Mouse (Mus musculus): Measurements from ENCODE around the gene Mtcl1.

The Mtcl1 gene

GRCm38 (mm10) chr17:66365293-66365642 is 84.3 kb downstream of the Mtcl1 start:
- DNase-seq (ENCODE audit: inconsistent age in 2 of 2, low spot score in 1 of 2) = no peak

GRCm38 (mm10) chr17:66364525-66365292 is 84.8 kb downstream of the Mtcl1 start:
- no peak for DNase-seq (ENCODE audit: inconsistent age in 2 of 2, low spot score in 1 of 2)

DNA sequence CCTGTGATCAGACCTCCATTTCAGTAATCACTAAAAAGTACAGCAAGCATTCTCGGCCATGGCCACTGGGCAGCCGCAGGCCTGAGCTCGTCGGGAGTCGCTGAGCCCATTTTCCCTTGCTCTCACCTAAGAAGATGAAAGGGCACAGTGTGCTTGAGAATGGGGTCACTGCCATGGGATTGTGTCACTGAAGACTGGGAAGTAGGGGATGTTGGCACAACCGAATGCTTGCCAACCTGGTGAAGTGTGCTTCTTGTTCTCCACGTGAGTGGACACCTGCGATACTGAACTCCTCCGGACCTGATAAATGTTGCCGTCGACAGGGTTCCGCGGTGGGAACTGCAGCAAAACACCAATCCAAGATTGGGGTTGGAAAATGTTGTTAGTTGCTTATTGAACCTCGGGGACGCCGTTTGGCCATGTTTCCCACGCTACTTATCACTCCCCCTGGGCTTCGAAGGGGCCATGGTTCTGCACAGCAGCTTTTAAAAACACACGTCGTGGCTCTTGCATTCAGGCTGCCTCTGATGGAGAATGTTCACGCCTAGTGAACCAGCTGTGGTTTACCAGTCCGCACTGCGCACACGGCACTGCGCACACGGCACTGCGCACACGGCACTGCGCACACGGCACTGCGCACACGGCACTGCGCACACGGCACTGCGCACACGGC is 85.6 kb downstream of the Mtcl1 start:
- no peak for DNase-seq (ENCODE audit: inconsistent age in 2 of 2, low spot score in 1 of 2)

- peak in 1 of 2 experiments; percentile 35 for DNase-seq (ENCODE audit: inconsistent age in 2 of 2, low spot score in 1 of 2)
Measured at GRCm38 (mm10) chr17:66362287-66363016, 87.1 kb downstream of the Mtcl1 start.

- DNase-seq (ENCODE audit: inconsistent age in 2 of 2, low spot score in 1 of 2) = no peak
Measured at GRCm38 (mm10) chr17:66358026-66358978, 91.2 kb downstream of the Mtcl1 start.

DNA sequence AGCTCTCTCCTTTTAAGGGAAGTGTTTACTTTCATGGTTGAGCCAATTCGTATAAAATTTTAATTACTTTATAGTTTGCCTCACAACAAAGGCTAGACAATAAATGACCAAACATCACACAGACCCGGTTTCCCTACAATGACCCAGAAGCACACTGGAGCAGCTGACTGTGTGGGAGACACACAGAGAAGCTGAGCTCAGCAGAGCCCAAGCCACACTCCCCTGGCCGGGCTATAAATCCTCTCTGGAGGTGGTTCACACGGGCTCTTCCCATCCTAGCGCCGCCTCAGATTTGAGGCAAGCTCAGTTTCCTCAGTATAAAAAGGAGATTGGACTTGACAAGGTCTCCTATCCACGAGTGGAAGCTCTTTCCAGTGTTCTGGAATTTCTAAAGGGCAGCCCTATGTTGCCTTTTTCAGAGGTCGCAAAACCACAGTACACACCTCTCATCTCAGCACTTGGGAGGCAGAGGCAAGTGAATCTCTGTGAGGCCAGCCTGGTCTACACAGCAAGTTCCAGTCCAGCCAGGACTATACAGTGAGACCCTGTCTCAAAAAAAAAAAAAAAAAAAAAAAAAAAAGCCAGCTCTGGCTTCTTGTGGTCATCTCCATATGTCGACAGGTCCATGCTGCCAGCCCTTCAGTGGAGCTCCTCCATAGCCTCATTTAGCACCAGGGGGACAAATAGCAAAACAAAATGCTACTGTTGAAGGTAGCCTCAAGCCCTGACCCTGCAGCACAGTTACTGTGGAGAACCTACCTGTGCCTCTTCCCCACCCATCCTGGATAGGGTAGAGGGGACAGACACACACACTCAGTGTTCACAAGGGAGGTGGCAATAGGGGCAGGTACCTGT is 92.2 kb downstream of the Mtcl1 start:
- DNase-seq (ENCODE audit: inconsistent age in 2 of 2, low spot score in 1 of 2) = no peak

DNA sequence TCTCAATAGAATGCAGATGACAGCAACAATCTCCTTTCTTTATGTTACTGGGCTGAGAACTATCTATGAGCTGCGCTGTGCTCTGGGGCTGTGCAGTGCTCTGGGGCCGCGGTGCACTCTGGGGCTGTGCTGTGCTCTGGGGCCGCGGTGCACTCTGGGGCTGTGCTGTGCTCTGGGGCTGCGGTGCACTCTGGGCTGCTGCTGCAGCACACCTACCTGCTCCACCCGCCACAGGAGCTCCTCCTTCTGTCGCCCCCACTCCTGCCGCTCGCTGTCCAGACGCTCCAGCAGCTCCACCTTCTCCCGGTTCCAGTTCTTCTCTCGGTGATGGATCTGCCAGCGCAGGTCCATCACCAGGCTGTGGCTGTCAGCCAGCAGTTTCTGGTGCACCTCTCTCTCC is 95.6 kb downstream of the Mtcl1 start:
- no peak for DNase-seq (ENCODE audit: inconsistent age in 2 of 2, low spot score in 1 of 2)

GRCm38 (mm10) chr17:66352847-66353643 is 96.5 kb downstream of the Mtcl1 start:
- DNase-seq (ENCODE audit: inconsistent age in 2 of 2, low spot score in 1 of 2) = no peak

DNA sequence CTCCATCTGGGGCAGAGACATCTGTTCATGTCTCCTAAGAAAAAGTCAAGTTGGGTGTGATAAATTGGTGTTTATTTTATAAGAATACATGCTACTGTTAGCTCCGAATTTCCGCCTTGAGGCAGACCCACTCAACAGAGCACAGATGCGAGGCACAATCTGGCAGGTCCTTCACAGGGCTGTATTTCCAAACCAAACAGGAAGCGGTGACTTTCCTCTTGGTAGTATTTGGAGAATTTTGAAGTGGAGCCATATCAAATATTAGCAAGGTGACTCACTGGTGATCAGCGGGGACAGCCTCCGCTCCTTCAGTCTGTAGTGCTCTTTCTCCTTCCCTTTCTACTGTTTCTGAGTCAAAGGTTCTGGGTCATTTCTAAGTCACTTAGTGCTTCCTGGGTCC is 97.3 kb downstream of the Mtcl1 start:
- DNase-seq (ENCODE audit: inconsistent age in 2 of 2, low spot score in 1 of 2) = peak in 1 of 2 experiments; percentile 38

GRCm38 (mm10) chr17:66350689-66351088 is 98.9 kb downstream of the Mtcl1 start:
- no peak for DNase-seq (ENCODE audit: inconsistent age in 2 of 2, low spot score in 1 of 2)

- DNase-seq (ENCODE audit: inconsistent age in 2 of 2, low spot score in 1 of 2) = no peak
Measured at GRCm38 (mm10) chr17:66350127-66350526, 99.4 kb downstream of the Mtcl1 start.

DNA sequence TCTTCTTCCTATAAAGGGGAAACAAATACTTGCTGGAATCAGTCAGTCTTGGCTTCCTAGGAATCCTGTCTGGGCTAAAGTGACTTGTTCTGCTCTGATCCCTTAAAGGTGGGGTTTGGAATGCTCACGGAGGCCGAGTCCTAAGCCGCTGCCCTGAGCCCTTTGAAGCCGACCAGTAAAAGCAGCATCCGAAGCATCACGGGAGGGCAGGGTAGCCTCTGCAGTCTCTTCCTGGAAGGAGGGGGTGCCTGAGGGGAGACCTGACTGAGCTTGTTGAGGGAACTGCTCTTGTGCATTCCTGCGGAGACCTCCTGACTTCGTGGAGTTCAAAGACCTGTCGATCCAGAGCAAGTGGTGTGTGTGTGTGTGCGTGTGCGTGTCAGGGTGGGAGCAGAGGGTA is 103.2 kb downstream of the Mtcl1 start:
- DNase-seq (ENCODE audit: inconsistent age in 2 of 2, low spot score in 1 of 2) = no peak

GRCm38 (mm10) chr17:66345680-66346079 is 103.9 kb downstream of the Mtcl1 start:
- no peak for DNase-seq (ENCODE audit: inconsistent age in 2 of 2, low spot score in 1 of 2)

DNA sequence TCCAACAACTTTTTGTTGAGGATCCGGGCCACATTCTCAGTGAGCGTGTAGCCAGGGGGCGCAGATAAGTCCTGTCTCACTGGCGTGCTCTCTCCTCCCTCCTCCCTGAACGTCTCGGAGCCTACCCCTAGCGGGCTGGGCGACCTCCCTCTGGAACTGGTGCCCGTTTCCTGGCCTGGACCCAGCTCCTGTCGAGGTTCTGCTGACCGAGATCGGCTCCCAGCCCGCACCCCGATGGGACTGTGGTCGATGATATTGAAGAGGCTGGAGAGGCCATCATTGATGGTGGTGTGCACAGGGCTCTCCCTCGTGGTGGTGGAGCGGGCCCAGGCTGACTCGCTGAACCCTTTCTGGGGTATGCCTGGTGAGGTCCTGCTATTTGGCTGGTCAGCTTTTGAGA is 106.6 kb downstream of the Mtcl1 start:
- DNase-seq (ENCODE audit: inconsistent age in 2 of 2, low spot score in 1 of 2) = no peak

GRCm38 (mm10) chr17:66341670-66342069 is 107.9 kb downstream of the Mtcl1 start:
- DNase-seq (ENCODE audit: inconsistent age in 2 of 2, low spot score in 1 of 2) = no peak

- DNase-seq (ENCODE audit: inconsistent age in 2 of 2, low spot score in 1 of 2) = no peak
Measured at GRCm38 (mm10) chr17:66340798-66341197, 108.8 kb downstream of the Mtcl1 start.

- no peak for DNase-seq (ENCODE audit: inconsistent age in 2 of 2, low spot score in 1 of 2)
Measured at GRCm38 (mm10) chr17:66337929-66338328, 111.6 kb downstream of the Mtcl1 start.

DNA sequence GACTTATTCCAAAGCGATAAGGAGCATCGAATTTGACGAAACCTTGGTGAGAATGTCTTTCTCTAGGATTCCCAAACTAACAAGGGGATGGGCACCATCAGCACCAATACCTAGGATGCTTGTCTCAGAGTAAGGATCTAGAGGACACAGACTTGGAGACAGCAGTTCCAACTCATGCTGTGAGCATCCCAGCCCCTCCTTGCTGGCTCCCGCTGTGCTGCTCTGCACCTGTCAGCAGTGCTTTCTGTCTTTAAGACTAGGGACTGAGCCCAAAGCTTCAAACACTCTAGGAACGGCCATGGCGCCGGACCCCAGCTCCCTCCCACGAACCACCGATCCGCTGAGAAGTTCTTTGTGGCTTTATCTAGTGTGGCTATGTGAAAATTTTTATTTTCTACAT is 114.0 kb downstream of the Mtcl1 start:
- DNase-seq (ENCODE audit: inconsistent age in 2 of 2, low spot score in 1 of 2) = no peak

DNA sequence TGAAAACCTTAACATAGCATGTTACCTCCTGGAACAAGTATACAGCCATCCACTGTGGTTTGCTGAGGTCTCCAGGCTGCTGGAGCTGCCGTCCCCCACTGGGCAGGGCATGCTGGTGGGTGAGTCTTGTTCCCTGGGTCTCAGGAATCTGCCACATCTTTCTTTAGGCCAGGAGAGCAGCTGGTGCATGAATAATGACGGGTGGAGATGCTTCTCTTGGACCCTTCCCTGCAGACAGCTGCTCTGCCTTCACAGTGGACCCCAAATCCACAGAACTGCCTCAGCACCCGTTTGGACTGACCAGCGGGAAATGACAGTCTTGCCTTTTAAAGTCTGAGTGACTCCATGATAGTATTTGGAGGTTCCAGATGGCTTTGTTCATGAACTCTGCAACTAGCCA is 114.7 kb downstream of the Mtcl1 start:
- no peak for DNase-seq (ENCODE audit: inconsistent age in 2 of 2, low spot score in 1 of 2)
